Mouse (Mus musculus): ENCODE data around the gene Sult2a3.
"Not testable (repeated sequence)": the region's sequence is repeated elsewhere in the genome, so short reads cannot be mapped to it uniquely, and the experiment has no call there.

Sult2a3 gene

GRCm38 (mm10) chr7:14122944-14123343, at the start of gene Sult2a3:
Gene Sult2a3 (minus strand): TSS chr7:14123044.
- no peak for DNase-seq (ENCODE audit: low read depth)

- DNase-seq (ENCODE audit: low read depth) = no peak
Measured at GRCm38 (mm10) chr7:14120436-14120835, 2.4 kb downstream of the Sult2a3 start.

GRCm38 (mm10) chr7:14119865-14120264, 3.0 kb downstream of the Sult2a3 start:
- DNase-seq (ENCODE audit: low read depth) = not testable (repeated sequence)

- no peak for DNase-seq (ENCODE audit: low read depth)
Measured at GRCm38 (mm10) chr7:14116761-14117160, 6.1 kb downstream of the Sult2a3 start.

GRCm38 (mm10) chr7:14114471-14114870, 8.4 kb downstream of the Sult2a3 start:
- not testable (repeated sequence) for DNase-seq (ENCODE audit: low read depth)

GRCm38 (mm10) chr7:14047821-14048220, 75.0 kb downstream of the Sult2a3 start:
- not testable (repeated sequence) for DNase-seq (ENCODE audit: low read depth)

GRCm38 (mm10) chr7:14030831-14031230, 92.0 kb downstream of the Sult2a3 start:
- DNase-seq (ENCODE audit: low read depth) = not testable (repeated sequence)

Data from induced T-regulatory cell, adult 2 months (primary cell).